9 mouse cellular contexts compared by ENCODE assay signal in the genomic region with DNA sequence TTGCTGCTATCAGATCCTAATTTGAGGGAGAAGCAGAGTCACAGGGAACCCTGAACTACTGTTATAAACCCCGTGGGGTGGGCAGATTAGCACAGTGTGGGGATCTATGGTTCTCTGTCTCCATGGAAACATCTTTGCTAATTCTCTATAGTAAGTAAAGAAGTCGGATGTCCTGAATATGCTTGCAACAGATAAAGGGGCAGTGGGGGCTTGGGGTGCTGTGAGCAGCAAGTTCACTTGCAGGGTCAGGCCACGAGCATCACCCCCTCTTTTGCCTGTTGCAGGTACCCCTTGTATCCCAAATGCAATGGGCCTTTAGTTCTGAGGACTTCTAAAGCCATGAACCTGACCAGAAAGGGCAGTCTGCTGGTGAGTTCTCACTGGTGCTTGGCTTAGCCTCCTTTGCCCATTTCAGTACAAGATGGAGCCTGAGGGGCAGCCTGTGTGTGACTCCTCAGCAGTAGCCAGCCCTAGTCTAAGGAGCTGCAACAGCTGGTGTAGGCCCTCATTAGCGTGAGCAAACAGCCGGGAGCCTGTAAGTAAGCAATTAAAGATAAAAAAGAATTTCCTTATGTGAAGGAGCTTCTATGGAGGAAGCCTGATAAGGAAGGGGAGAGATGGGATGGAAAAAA. TPM values are rescaled to one million over a fixed set of nuclear protein-coding genes. Genes with fewer than 3 reads are reported as not detected.
ATAC-seq lines count a peak whose summit lies in the region.
"Not testable (repeated sequence)": the region's sequence is repeated elsewhere in the genome, so short reads cannot be mapped to it uniquely, and the experiment has no call there.
"Had no signal": no experiment of that assay in that cellular context is flagged by ENCODE, and none has a peak within 500 bp of the region (broad histone marks: within the 10 kb centered on the region; RNA-seq: fewer than 3 reads in every experiment).

No protein-coding gene starts in this region.

- not testable (repeated sequence) for H3K9ac ChIP-seq in embryonic facial prominence, embryonic 13.5 days; intestine, embryonic 16.5 days (ENCODE audit: low read depth, low read length); limb, embryonic 15.5 days; stomach, embryonic 16.5 days (ENCODE audit: low read length)

- not testable (repeated sequence) for H3K27ac ChIP-seq in embryonic facial prominence, embryonic 13.5 days; intestine, embryonic 16.5 days (ENCODE audit: low read length); limb, embryonic 15.5 days; stomach, embryonic 16.5 days (ENCODE audit: low read length)

- not testable (repeated sequence) for H3K4me1 ChIP-seq in embryonic facial prominence, embryonic 13.5 days; intestine, embryonic 16.5 days (ENCODE audit: control insufficient read depth, insufficient read depth, low read length); limb, embryonic 15.5 days; stomach, embryonic 16.5 days (ENCODE audit: control insufficient read depth, insufficient read depth, low read length)

- not testable (repeated sequence) for H3K4me2 ChIP-seq in embryonic facial prominence, embryonic 13.5 days; intestine, embryonic 16.5 days (ENCODE audit: low read depth, low read length); limb, embryonic 15.5 days; stomach, embryonic 16.5 days (ENCODE audit: low read depth, low read length)

- not testable (repeated sequence) for H3K36me3 ChIP-seq in embryonic facial prominence, embryonic 13.5 days; intestine, embryonic 16.5 days (ENCODE audit: control insufficient read depth, insufficient read depth, low read length); limb, embryonic 15.5 days; stomach, embryonic 16.5 days (ENCODE audit: control insufficient read depth, insufficient read depth, low read length)

- 50% methylated on average over 1 of the region's 5 CpGs for WGBS in embryonic facial prominence, embryonic 13.5 days
- 33% methylated on average over 1 of the region's 5 CpGs for WGBS in intestine, embryonic 16.5 days
- 55% methylated on average over 2 of the region's 5 CpGs for WGBS in limb, embryonic 15.5 days
- no CpG with 5 or more reads among the region's 5 CpGs for WGBS in stomach, embryonic 16.5 days

- not testable (repeated sequence) for H3K4me3 ChIP-seq in embryonic facial prominence, embryonic 13.5 days; intestine, embryonic 16.5 days (ENCODE audit: low read length); limb, embryonic 15.5 days; stomach, embryonic 16.5 days (replicated peaks; ENCODE audit: low read length)

- not testable (repeated sequence) for H3K27me3 ChIP-seq in embryonic facial prominence, embryonic 13.5 days; intestine, embryonic 16.5 days (replicated peaks; ENCODE audit: control insufficient read depth, insufficient read depth, low read length); limb, embryonic 15.5 days; stomach, embryonic 16.5 days (ENCODE audit: control insufficient read depth, insufficient read depth, low read length)

- H3K9me3 ChIP-seq in embryonic facial prominence, embryonic 13.5 days; intestine, embryonic 16.5 days (ENCODE audit: control insufficient read depth, low read length); limb, embryonic 15.5 days; stomach, embryonic 16.5 days (replicated peaks; ENCODE audit: control insufficient read depth, low read length): not testable (repeated sequence)

- ATAC-seq in embryonic facial prominence, embryonic 13.5 days (ENCODE audit: insufficient number of reproducible peaks, insufficient read depth, low FRiP score, low TSS enrichment, low read depth): peak; percentile 74
- peak; percentile 14 for ATAC-seq in granulocyte monocyte progenitor cell, adult 5-6 weeks (replicated peaks; ENCODE audit: poor library complexity, severe bottlenecking)
- ATAC-seq in hematopoietic stem cell, adult 5-6 weeks (replicated peaks in 1 of 2; ENCODE audit: insufficient read depth in 1 of 2, low FRiP score in 2 of 2, low TSS enrichment in 1 of 2, low read depth in 1 of 2, poor library complexity in 2 of 2, severe bottlenecking in 2 of 2): peak; percentile 17 to 25; a peak in 2 of 4 replicates
- peak; percentile 21; the same call in 1 of the 2 replicates for ATAC-seq in intestine, embryonic 16.5 days
- ATAC-seq in limb, embryonic 15.5 days (ENCODE audit: insufficient number of reproducible peaks, low FRiP score, low TSS enrichment, low read depth): peak; percentile 67
- ATAC-seq in megakaryocyte progenitor cell, adult 5-6 weeks (replicated peaks; ENCODE audit: poor library complexity): peak; percentile 17; the same call in 1 of the 2 replicates
- ATAC-seq in monocyte, adult 5-6 weeks (replicated peaks; ENCODE audit: insufficient number of reproducible peaks, low FRiP score, low TSS enrichment, poor library complexity, severe bottlenecking): peak; percentile 59; the same call in 1 of the 2 replicates
- ATAC-seq in stomach, embryonic 16.5 days (ENCODE audit: insufficient read depth, low FRiP score): peak; percentile 72

RNA-seq across cellular contexts. Expression of a gene that starts 58.9 kb away (rescaled TPM):
- polyA plus RNA-seq in embryonic facial prominence, embryonic 13.5 days (2015; fragmentation: Nextera tagmentation; extraction: Ambion mirVana): 0.29 and 0.63 TPM in 2 replicates
- total RNA-seq in granulocyte monocyte progenitor cell, adult 5-6 weeks (2014; fragmentation: Nextera tagmentation): not detected in 2 replicates
- not detected in 2 replicates for total RNA-seq in granulocyte monocyte progenitor cell, adult 5-6 weeks (2017)
- total RNA-seq in hematopoietic stem cell, adult 5-6 weeks (2017): not detected in 2 replicates
- polyA plus RNA-seq in intestine, embryonic 16.5 days (2015; fragmentation: Nextera tagmentation; extraction: Ambion mirVana): 0.12 and 0.27 TPM in 2 replicates
- 0.50 and 0.60 TPM in 2 replicates for polyA plus RNA-seq in limb, embryonic 15.5 days (2015; fragmentation: Nextera tagmentation; extraction: Ambion mirVana)
- total RNA-seq in megakaryocyte progenitor cell, adult 5-6 weeks (2015): not detected in 2 replicates
- not detected in 2 replicates for total RNA-seq in megakaryocyte progenitor cell, adult 5-6 weeks (2017)
- 0.29 TPM in 1 of 3 replicates, not detected in the others for total RNA-seq in monocyte, adult 5-6 weeks (2017)
- polyA plus RNA-seq in stomach, embryonic 16.5 days (2015; fragmentation: Nextera tagmentation; extraction: Ambion mirVana): 0.24 and 0.27 TPM in 2 replicates
- polyA plus RNA-seq: activated CD4-positive, CD25-positive, alpha-beta regulatory T cell, adult 4 months had no signal

Comparison
In these comparisons a context has a peak if more than half of its experiments do, and no peak if none do; other contexts are left out.
1. ATAC-seq: peak in every context shown above with its lines; median percentile 74 in embryonic facial prominence, embryonic 13.5 days; 72 in stomach, embryonic 16.5 days; 67 in limb, embryonic 15.5 days; 59 in monocyte, adult 5-6 weeks; 21 in hematopoietic stem cell, adult 5-6 weeks; 21 in intestine, embryonic 16.5 days; 17 in megakaryocyte progenitor cell, adult 5-6 weeks; 14 in granulocyte monocyte progenitor cell, adult 5-6 weeks.